Mouse (Mus musculus): ENCODE results near the gene Psmb3. TPM values are rescaled to one million over a fixed set of nuclear protein-coding genes. Genes with fewer than 3 reads are reported as not detected.
A peak's percentile ranks its signal among the peaks of the same experiment; 100 is the strongest.
"Not testable (repeated sequence)": the region's sequence is repeated elsewhere in the genome, so short reads cannot be mapped to it uniquely, and the experiment has no call there.

Gene Psmb3
- total RNA-seq, 2 experiments from 2014 or later = 146 to 154 TPM

DNA sequence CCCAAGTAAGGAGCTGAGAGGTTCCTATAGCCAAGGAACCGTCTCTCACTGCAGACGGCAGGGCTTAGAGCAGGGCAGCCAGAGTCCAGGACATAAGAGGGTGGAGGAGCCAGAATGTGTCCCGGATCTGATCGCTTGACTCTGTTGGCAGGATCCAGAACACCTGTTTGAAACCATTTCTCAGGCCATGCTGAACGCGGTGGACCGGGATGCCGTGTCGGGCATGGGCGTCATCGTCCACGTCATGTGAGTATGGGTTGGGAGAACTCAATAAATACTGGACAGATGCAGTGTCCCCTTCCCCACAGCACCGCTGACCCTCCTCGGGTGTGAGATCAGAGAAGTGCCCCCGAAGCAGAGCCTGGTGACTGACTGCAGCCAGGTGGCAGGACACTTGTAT, 9.1 kb downstream of the Psmb3 start:
- no peak for DNase-seq
- intact Hi-C loops (cut with DNase I; ENCODE audit: low total_unique reads) = no loop called here

DNA sequence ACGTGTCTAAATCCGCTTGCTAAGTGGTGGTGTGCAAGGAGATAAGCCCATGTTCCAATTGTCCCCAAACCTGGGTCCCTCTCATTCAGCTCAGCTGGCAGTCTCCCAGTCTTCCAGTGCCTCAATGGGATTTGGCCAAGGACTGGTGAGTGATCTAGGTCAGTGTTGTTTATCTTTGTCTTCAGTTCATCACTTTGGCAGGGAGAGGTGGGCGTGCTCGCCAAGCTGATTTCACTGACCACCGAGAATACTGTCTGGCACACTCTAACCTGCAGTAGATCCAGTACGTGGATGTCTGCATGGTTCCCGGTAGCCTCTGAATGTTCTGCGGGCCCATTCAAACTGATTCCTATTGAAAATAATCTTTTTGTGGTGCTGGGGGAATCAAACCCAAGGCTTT, 10.7 kb downstream of the Psmb3 start:
- intact Hi-C loops (cut with DNase I; ENCODE audit: low total_unique reads) = no loop called here
- DNase-seq = no peak

DNA sequence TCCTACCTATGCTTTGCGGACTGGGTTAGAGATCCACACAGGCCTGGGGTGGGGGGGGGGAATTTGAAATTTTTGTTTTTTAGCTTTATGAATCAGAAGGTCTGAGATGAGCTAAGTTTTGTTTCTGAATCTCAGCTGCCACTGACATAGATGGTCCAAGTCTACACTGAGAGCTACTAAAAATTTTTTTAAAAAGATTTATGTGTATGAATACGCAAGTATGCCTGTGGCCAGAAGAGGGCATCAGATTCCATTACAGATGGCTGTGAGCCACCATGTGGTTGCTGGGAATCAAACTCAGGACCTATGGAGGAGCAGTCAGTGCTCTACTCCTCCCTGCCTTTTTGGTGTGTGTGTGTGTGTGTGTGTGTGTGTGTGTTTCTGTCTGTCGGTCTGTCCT, 11.2 kb downstream of the Psmb3 start:
- DNase-seq = no peak
- intact Hi-C loops (cut with DNase I; ENCODE audit: low total_unique reads) = no loop called here

DNA sequence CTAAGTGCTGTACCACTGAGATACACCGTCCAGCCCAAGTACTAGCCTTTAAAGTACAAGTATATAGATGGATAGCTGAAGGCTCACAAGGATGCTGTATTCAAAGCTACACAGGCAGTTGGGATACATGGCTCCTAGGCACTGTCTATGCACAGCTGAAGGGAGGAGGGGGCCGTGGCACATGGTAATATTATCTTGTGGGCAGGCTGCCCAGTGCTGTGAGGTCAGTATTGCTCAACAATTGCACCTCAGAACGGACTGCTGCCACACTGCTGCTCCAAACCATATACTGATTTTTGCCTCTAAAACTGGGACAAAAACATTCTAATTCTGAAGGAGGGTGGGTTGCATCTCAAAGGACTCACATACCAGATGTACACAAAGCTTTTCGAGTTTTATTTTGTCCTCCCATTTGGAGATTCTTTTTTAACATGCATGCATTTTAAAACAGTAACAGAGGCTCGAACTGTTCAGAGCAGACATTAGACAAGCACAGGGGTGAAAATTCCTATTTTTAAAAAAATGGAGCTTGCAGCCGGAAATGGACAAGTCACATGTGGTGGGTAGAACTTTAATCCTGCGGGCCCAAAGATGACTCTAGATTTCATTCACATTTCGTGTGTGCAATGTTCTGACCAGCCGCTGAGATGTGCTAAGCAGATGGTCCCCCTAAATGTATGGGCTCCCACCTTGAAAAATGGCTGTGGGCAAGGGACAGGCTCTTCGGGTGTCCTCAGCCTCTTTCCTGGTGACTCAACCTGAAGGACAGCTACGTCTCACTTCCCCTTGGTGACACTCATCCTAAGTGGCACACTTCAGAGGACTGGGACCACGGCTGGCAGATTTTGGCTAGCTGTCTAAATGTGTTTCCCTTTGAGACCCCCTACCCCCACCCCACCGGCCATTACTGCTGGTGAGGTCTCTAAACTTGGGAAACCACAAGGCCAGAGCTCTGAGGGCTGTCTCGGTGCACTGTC, 11.9 kb downstream of the Psmb3 start:
- intact Hi-C loops (cut with DNase I; ENCODE audit: low total_unique reads) = no loop called here
- DNase-seq = no peak

- intact Hi-C loops (cut with DNase I; ENCODE audit: low total_unique reads) = no loop called here
- DNase-seq = no peak
Observed at GRCm38 (mm10) chr11:97716021-97716420, 12.8 kb downstream of the Psmb3 start.

DNA sequence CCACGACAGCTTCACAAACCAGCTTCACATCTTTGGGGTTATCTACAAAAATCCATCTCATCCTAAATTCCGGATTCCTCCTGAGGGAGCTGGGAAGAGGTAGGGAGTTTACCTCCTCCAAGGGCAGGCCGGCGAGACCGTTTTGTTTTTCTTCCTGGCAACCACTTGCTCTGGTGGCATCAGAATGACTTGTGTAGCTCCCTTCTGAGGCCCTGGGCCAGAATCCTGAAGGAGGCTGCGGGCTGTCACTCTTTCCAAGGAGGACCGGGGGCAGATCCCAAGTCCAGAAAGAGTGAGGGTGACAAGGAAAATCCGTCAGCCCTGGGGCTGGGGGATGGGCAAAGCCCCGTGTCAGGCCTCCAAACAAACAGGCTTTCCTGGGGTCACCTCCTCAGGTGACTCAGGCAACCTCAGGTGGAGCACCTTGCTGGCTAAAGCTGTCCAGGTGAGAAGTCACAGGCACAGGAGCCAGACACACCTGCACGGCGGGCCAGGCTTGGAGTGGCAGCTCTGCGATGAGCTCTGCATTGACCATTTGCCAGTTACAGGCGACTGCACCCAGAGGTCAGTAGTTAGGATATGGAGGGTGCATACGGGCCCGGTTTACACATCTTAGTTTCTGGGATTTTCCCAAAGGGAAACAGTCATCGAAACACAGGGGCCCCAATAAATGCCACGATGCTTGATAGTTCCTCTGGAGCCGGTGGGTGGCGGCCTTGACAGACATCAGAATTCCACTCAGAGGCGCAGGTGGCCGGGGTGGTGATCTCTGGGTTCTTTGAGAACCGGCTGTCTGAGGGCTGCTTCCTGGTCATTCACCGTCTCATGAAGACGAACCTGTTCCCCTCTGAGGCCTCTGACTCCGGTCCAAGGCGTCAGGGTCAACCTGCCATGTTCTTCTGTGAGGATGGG, 14.4 kb downstream of the Psmb3 start:
- no peak for DNase-seq
- intact Hi-C loops (cut with DNase I; ENCODE audit: low total_unique reads) = no loop called here

DNA sequence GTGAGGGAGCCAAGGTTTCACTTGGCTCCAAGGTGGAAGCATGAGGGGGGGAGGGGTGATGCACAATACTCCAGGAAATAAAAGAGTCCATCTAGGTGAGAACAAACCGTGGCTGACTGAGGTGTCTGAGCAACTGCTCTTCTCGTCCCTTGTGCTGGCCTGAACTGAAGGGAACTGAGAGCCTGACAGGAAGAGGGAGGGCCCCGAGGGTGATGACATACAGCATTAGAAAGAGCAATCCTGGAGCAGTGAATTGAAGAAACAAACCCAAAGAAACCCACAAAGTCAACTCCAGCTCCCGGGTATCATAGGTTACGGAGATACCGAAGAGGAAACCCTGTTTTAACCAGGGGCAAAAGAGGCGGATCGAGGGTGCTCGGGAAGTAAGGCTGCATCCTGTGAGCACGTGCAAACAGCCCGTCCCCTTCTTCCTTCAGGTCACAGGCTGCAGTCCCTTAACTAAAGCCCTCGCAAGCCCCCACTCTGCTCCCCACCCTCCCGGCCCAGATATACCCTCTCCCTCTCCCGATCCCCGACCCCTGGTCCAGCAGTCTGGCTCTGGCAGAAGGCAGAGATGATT, 15.2 kb downstream of the Psmb3 start:
- DNase-seq = no peak
- intact Hi-C loops (cut with DNase I; ENCODE audit: low total_unique reads) = no loop called here

- no peak for DNase-seq
- intact Hi-C loops (cut with DNase I; ENCODE audit: low total_unique reads) = no loop called here
Observed at GRCm38 (mm10) chr11:97719041-97719440, 15.8 kb downstream of the Psmb3 start.

GRCm38 (mm10) chr11:97721338-97721737, 18.1 kb downstream of the Psmb3 start:
- intact Hi-C loops (cut with DNase I; ENCODE audit: low total_unique reads) = no loop called here
- no peak for DNase-seq

- no peak for DNase-seq
- intact Hi-C loops (cut with DNase I; ENCODE audit: low total_unique reads) = no loop called here
Observed at GRCm38 (mm10) chr11:97723709-97724108, 20.5 kb downstream of the Psmb3 start.

DNA sequence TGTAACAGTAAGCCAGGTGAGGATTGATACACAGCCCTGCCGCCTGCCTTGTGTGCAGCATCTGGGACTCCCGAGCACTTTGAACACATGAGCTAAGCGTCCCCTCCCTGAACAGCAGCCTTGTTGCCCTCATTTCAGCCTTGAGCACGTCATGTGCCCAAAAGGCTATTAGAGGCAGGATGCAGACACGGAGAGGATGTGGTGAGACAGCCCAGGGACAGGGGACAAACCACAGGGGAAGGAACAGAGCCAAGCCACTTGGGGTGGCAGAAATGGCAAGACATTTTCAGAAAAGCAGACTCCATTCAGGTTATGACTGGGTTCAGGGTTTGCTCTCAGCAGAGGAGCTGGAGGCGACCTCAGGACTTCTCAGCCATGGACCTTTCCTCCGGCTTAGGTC, 25.1 kb downstream of the Psmb3 start:
- intact Hi-C loops (cut with DNase I; ENCODE audit: low total_unique reads) = no loop called here
- DNase-seq = no peak

- DNase-seq = no peak
- intact Hi-C loops (cut with DNase I; ENCODE audit: low total_unique reads) = no loop called here
Observed at GRCm38 (mm10) chr11:97728730-97729129, 25.5 kb downstream of the Psmb3 start.

DNA sequence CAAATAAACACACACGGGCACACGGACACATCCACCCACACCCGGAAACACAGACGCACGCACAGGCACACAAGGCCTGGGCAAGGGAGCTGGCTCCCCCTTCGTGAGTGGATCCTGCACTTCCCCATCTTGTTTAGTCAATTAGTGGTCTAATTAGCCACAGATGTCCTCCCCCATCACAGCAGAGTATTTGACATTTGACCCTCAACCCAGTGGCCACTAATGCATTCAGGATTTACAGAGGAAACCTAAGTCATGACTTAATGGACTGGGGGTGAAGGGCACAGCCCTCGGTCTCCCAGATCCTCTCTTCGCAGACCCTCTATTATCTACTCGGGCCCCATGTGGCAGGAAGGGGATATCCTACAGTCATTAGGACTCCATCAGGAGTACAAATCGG, 30.5 kb downstream of the Psmb3 start:
- intact Hi-C loops (cut with DNase I; ENCODE audit: low total_unique reads) = no loop called here
- DNase-seq = no peak

- intact Hi-C loops (cut with DNase I; ENCODE audit: low total_unique reads); DNase-seq: not testable (repeated sequence)
Observed at GRCm38 (mm10) chr11:97734810-97735209, 31.6 kb downstream of the Psmb3 start.

DNA sequence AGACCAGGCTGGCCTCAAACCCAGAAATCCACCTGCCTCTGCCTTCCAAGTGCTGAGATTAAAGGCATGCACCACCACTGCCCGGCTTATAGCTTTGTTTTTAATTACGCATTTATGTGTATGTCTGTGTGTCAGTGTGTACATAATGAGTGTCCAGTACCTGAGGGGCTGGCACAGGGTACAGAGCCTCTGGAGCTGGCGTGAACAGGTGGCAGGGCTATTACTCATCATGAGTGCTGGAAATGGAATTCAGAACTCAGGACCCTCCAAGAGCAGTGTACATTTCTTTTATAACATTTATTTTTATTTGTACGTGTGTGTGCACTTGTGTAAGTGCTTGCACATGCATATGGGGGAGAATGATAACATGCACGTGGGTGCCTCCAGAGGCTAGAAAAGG, 33.4 kb downstream of the Psmb3 start:
- intact Hi-C loops (cut with DNase I; ENCODE audit: low total_unique reads) = no loop called here
- no peak for DNase-seq

- DNase-seq = no peak
- intact Hi-C loops (cut with DNase I; ENCODE audit: low total_unique reads) = no loop called here
Observed at GRCm38 (mm10) chr11:97737600-97737999, 34.4 kb downstream of the Psmb3 start.

GRCm38 (mm10) chr11:97738703-97739102, 35.5 kb downstream of the Psmb3 start:
- no peak for DNase-seq
- intact Hi-C loops (cut with DNase I; ENCODE audit: low total_unique reads) = no loop called here

GRCm38 (mm10) chr11:97739155-97739554, 36.0 kb downstream of the Psmb3 start:
- intact Hi-C loops (cut with DNase I; ENCODE audit: low total_unique reads) = no loop called here
- DNase-seq = no peak

- intact Hi-C loops (cut with DNase I; ENCODE audit: low total_unique reads) = loop anchor here (5.0 kb wide), 1 partner anchor 33 kb away; no protein-coding TSS in a partner anchor
- DNase-seq = peak; percentile 42
Observed at GRCm38 (mm10) chr11:97740190-97740589, 37.0 kb downstream of the Psmb3 start.

- intact Hi-C loops (cut with DNase I; ENCODE audit: low total_unique reads) = loop anchor here (5.0 kb wide), 1 partner anchor 35 kb away; no protein-coding TSS in a partner anchor
- DNase-seq = no peak
Observed at GRCm38 (mm10) chr11:97742157-97742556, 39.0 kb downstream of the Psmb3 start.
